Mouse (Mus musculus): ENCODE data around the gene Washc3.

Gene Washc3

DNA sequence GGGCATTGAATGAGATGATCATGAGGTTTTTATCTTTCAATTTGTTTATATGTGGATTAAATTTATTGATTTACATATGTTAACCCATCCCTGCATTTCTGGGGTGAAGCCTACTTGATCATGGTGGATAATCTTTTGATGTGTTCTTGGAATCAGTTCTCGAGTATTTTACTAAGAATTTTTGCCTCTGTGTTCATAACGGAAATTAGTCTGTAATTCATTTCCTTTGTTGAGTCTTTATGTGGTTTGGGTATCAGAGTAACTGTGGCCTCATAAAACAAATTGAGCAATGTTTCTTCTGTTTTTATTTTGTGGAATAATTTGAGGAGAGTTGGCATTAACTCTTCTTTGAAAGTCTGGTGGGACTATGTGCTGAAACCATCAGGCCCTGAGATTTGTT is 54.7 kb downstream of the Washc3 start:
- no peak for DNase-seq (ENCODE audit: low spot score)

DNA sequence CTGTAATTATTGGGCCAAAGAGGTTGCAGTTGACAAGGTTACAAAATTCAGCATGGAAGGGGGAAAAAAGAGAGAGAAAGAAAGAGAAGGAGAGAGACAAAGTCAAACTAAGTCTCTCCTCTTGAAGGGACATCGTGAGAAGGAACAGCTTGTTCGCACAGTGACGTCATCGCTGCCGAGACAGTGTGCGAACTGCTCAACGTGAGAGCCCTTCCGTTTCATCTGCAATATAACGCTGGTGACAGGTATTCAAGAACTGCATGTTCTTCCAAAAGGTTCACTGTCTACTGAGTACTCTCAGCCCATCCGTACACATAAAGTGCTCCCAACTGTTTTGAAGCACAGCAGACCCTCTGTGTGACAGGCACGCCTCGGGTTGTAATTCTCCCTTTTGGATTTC is 59.4 kb downstream of the Washc3 start:
- peak; percentile 52 for DNase-seq (ENCODE audit: low spot score)

- DNase-seq (ENCODE audit: low spot score), result no peak
These were observed 60.3 kb downstream of the Washc3 start for GRCm38 (mm10) chr10:88261186-88261585.

DNA sequence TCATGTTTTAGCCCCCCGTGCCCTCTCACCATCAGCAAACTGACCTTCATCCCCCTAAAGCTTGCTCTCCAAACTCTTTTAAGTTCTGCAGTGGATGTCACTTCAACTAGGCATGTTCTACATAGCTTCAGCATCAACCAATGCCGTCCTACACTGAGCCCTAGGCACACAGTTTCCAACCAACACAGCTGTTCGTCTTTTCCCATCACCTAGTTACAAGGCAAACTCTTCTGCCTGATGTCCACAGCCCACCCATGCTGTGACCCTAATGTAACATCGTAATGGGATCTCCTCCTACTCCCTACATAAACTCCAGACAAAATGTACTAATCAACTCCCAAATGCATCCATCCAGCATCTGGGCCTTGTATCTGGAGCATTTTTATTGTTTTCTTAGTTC is 62.5 kb downstream of the Washc3 start:
- DNase-seq (ENCODE audit: low spot score), result no peak

DNA sequence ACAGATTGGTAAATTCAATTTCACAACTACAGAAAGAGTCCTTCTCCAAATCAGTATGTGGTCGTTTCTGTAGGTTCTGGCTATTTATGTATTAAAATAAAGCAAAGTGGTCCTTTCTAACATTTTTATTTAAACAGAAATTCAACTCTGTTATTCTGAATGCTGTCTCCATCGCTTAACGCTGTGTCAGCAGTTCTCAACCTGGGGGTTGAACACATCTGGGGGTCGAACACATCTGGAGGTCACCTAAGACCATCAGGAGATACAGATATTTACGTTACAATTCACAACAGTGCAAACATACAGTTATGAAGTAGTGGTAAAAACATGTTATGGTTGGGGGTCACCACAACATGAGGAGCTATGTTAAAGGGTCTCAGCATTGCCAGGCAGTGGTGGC is 73.2 kb downstream of the Washc3 start:
- no peak for DNase-seq (ENCODE audit: low spot score)

DNA sequence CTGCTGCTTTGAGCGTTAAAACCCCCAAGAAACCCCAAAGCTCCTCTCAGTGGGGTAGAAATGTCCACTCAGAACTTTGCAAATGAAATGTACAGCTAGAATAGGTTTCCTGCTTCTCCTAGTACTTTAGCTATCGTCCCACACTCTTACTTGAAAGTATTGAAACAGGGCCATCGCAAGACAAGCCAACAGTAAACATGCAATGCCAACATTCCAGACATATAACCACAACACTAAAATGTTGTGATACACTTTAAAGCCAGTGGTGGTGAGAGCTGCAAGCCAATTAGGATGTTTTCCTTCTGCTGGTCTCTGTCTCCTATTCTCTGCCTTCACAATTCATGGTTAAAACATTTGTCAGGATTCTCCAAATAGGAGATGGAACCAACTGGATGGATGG is 80.8 kb downstream of the Washc3 start:
- no peak for DNase-seq (ENCODE audit: low spot score)

GRCm38 (mm10) chr10:88284343-88284990 is 83.6 kb downstream of the Washc3 start:
- DNase-seq (ENCODE audit: low spot score), result no peak

DNA sequence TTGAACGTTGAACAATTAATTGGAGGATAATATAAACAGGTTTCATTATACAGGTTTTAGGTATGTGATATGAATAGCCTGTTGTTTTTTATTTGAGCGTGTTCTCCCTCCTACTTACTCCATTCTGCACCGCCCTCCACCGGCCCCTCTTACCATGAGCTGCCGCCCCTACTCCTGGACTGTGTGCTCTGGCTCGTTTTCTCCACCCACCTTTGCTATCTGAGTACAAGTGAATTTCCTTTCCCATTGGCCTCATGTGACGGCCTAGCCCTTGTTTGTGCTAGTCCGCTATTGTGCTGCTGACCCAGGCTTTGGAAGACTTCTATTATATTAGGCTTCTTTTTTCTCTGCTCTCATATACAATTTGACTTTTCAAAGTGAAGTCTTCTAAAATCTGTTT is 86.4 kb downstream of the Washc3 start:
- DNase-seq (ENCODE audit: low spot score), result no peak

- no peak for DNase-seq (ENCODE audit: low spot score)
These were observed 87.2 kb downstream of the Washc3 start for GRCm38 (mm10) chr10:88288061-88288460.

- DNase-seq (ENCODE audit: low spot score), result no peak
These were observed 94.2 kb downstream of the Washc3 start for GRCm38 (mm10) chr10:88295091-88295490.

Measured in testis, postnatal 10 days (tissue).